ENCODE assay signal across 18 mouse cellular contexts in genomic region chr7:126289371-126289770, GRCm38 (mm10). TPM values are rescaled to one million over a fixed set of nuclear protein-coding genes. Genes with fewer than 3 reads are reported as not detected.
DNase-seq lines count a peak whose midpoint lies in the region; ATAC-seq and TF ChIP-seq lines count a peak whose summit lies in the region.
"Had no signal": no experiment of that assay in that cellular context is flagged by ENCODE, and none has a peak within 500 bp of the region (broad histone marks: within the 10 kb centered on the region; RNA-seq: fewer than 3 reads in every experiment).

No protein-coding gene starts in this region.

- peak overlapping the region; percentile 56; the same call in 1 of the 2 replicates for H3K27ac ChIP-seq in forebrain, embryonic 12.5 days
- no peak overlapping the region for H3K27ac ChIP-seq in forebrain, embryonic 14.5 days (ENCODE audit: low read depth, low read length)
- 0 out of 2 replicates have a peak overlapping the region, but pooled peaks have one; percentile 36 for H3K27ac ChIP-seq in hindbrain, embryonic 15.5 days (replicated peaks)
- H3K27ac ChIP-seq in hindbrain, postnatal 0 days: no peak overlapping the region
- H3K27ac ChIP-seq in midbrain, postnatal 0 days (ENCODE audit: low read depth, low read length): no peak overlapping the region
- H3K27ac ChIP-seq in midbrain, embryonic 15.5 days: no peak overlapping the region
- H3K27ac ChIP-seq: intestine, embryonic 15.5 days; left cerebral cortex, adult 2 months; liver, embryonic 14.5 days; neural tube, embryonic 12.5 days had no signal

- 86% methylated on average over 7 of the region's 7 CpGs for WGBS in forebrain, embryonic 12.5 days
- 74% methylated on average over 7 of the region's 7 CpGs for WGBS in forebrain, embryonic 14.5 days
- WGBS in hindbrain, embryonic 15.5 days: 56% methylated on average over 7 of the region's 7 CpGs
- WGBS in hindbrain, postnatal 0 days: 71% methylated on average over 7 of the region's 7 CpGs
- WGBS in midbrain, postnatal 0 days: 73% methylated on average over 7 of the region's 7 CpGs
- WGBS in midbrain, embryonic 15.5 days: 72% methylated on average over 7 of the region's 7 CpGs

- peaks cover 54% of the 10 kb centered on the region for H3K4me1 ChIP-seq in forebrain, embryonic 12.5 days
- H3K4me1 ChIP-seq in forebrain, embryonic 14.5 days (ENCODE audit: control insufficient read depth, insufficient read depth, low read length): peaks cover 42% of the 10 kb centered on the region
- H3K4me1 ChIP-seq in hindbrain, embryonic 15.5 days (replicated peaks): peaks cover 48% of the 10 kb centered on the region
- peaks cover 13% of the 10 kb centered on the region; the same call in 1 of the 2 replicates for H3K4me1 ChIP-seq in hindbrain, postnatal 0 days (ENCODE audit: insufficient read depth, low read length)
- peaks cover 5% of the 10 kb centered on the region; the same call in 1 of the 2 replicates for H3K4me1 ChIP-seq in midbrain, postnatal 0 days (ENCODE audit: insufficient read depth, low read length)
- H3K4me1 ChIP-seq in midbrain, embryonic 15.5 days: peaks cover 49% of the 10 kb centered on the region

- ATAC-seq in forebrain, embryonic 12.5 days (ENCODE audit: low FRiP score): no peak
- no peak for ATAC-seq in forebrain, embryonic 14.5 days
- ATAC-seq in hindbrain, embryonic 15.5 days (ENCODE audit: low FRiP score, low read depth): no peak
- no peak for ATAC-seq in hindbrain, postnatal 0 days
- no peak for ATAC-seq in midbrain, postnatal 0 days (ENCODE audit: low FRiP score)
- ATAC-seq in midbrain, embryonic 15.5 days (replicated peaks): no peak
- ATAC-seq: intestine, embryonic 15.5 days had no signal

- H3K9ac ChIP-seq in forebrain, embryonic 12.5 days: no peak overlapping the region
- no peak overlapping the region for H3K9ac ChIP-seq in forebrain, embryonic 14.5 days (ENCODE audit: low read length)
- H3K9ac ChIP-seq in hindbrain, embryonic 15.5 days: no peak overlapping the region
- no peak overlapping the region for H3K9ac ChIP-seq in hindbrain, postnatal 0 days (replicated peaks; ENCODE audit: low read length)
- H3K9ac ChIP-seq in midbrain, postnatal 0 days (replicated peaks; ENCODE audit: low read length, poor library complexity, severe bottlenecking): 0 out of 2 replicates have a peak overlapping the region, but pooled peaks have one; percentile 19
- no peak overlapping the region for H3K9ac ChIP-seq in midbrain, embryonic 15.5 days
- H3K9ac ChIP-seq: intestine, embryonic 15.5 days; liver, embryonic 14.5 days; lung, embryonic 14.5 days; neural tube, embryonic 12.5 days had no signal

- peaks cover 91% of the 10 kb centered on the region for H3K36me3 ChIP-seq in forebrain, embryonic 12.5 days (replicated peaks)
- H3K36me3 ChIP-seq in forebrain, embryonic 14.5 days (ENCODE audit: control insufficient read depth, insufficient read depth, low read length): peaks cover 83% of the 10 kb centered on the region
- H3K36me3 ChIP-seq in hindbrain, embryonic 15.5 days: peaks cover 44% of the 10 kb centered on the region
- H3K36me3 ChIP-seq in hindbrain, postnatal 0 days (ENCODE audit: insufficient read depth, low read length): peaks cover 29% of the 10 kb centered on the region
- peaks cover 52% of the 10 kb centered on the region for H3K36me3 ChIP-seq in midbrain, postnatal 0 days (ENCODE audit: insufficient read depth, low read length)
- peaks cover 41% of the 10 kb centered on the region for H3K36me3 ChIP-seq in midbrain, embryonic 15.5 days (replicated peaks)

- no peak for DNase-seq in forebrain, embryonic 14.5 days (ENCODE audit: low spot score)
- DNase-seq in hindbrain, postnatal 0 days (ENCODE audit: low spot score): no peak
- DNase-seq in midbrain, postnatal 0 days (ENCODE audit: low spot score): no peak
- no peak for DNase-seq in heart, adult 11 months
- DNase-seq: adrenal gland, postnatal 25 days; gastrocnemius, postnatal 36 days; kidney, adult 8-10 months; kidney, postnatal 10 days; lung, embryonic 14.5 days; right cerebral cortex, postnatal 14 days; thymus, postnatal 25 days had no signal

- no peaks in the 10 kb centered on the region for H3K9me3 ChIP-seq in forebrain, embryonic 12.5 days
- no peaks in the 10 kb centered on the region for H3K9me3 ChIP-seq in forebrain, embryonic 14.5 days (replicated peaks; ENCODE audit: control insufficient read depth, low read length)
- H3K9me3 ChIP-seq in hindbrain, embryonic 15.5 days: no peaks in the 10 kb centered on the region
- no peaks in the 10 kb centered on the region for H3K9me3 ChIP-seq in hindbrain, postnatal 0 days (ENCODE audit: low read length)
- H3K9me3 ChIP-seq in midbrain, postnatal 0 days (ENCODE audit: low read length): no peaks in the 10 kb centered on the region
- H3K9me3 ChIP-seq in midbrain, embryonic 15.5 days: no peaks in the 10 kb centered on the region
- H3K9me3 ChIP-seq: intestine, embryonic 15.5 days; neural tube, embryonic 12.5 days had no signal

- no peak overlapping the region for H3K4me2 ChIP-seq in forebrain, embryonic 12.5 days
- H3K4me2 ChIP-seq in forebrain, embryonic 14.5 days (ENCODE audit: low read length): no peak overlapping the region
- no peak overlapping the region for H3K4me2 ChIP-seq in hindbrain, embryonic 15.5 days
- no peak overlapping the region for H3K4me2 ChIP-seq in hindbrain, postnatal 0 days (ENCODE audit: low read depth, low read length)
- H3K4me2 ChIP-seq in midbrain, postnatal 0 days (ENCODE audit: low read depth, low read length, poor library complexity, severe bottlenecking): no peak overlapping the region
- no peak overlapping the region for H3K4me2 ChIP-seq in midbrain, embryonic 15.5 days
- H3K4me2 ChIP-seq: intestine, embryonic 15.5 days; lung, embryonic 14.5 days; neural tube, embryonic 12.5 days had no signal

- TF ChIP-seq CTCF in hindbrain, postnatal 0 days (IDR thresholded peaks at IDR 0.05; ENCODE audit: low read depth): no peak
- no peak for TF ChIP-seq CTCF in midbrain, postnatal 0 days (IDR thresholded peaks at IDR 0.05)

- H3K27me3 ChIP-seq in forebrain, embryonic 12.5 days: no peaks in the 10 kb centered on the region
- no peaks in the 10 kb centered on the region for H3K27me3 ChIP-seq in forebrain, embryonic 14.5 days (replicated peaks; ENCODE audit: control insufficient read depth, insufficient read depth, low read length)
- no peaks in the 10 kb centered on the region for H3K27me3 ChIP-seq in hindbrain, embryonic 15.5 days
- H3K27me3 ChIP-seq in hindbrain, postnatal 0 days (ENCODE audit: insufficient read depth, low read length): no peaks in the 10 kb centered on the region
- no peaks in the 10 kb centered on the region for H3K27me3 ChIP-seq in midbrain, postnatal 0 days (ENCODE audit: insufficient read depth, low read length)
- H3K27me3 ChIP-seq in midbrain, embryonic 15.5 days (replicated peaks): no peaks in the 10 kb centered on the region
- H3K27me3 ChIP-seq: intestine, embryonic 15.5 days; neural tube, embryonic 12.5 days had no signal

- H3K4me3 ChIP-seq in forebrain, embryonic 12.5 days (replicated peaks): no peak overlapping the region
- no peak overlapping the region for H3K4me3 ChIP-seq in forebrain, embryonic 14.5 days (ENCODE audit: low read depth, low read length)
- H3K4me3 ChIP-seq in hindbrain, embryonic 15.5 days: no peak overlapping the region
- no peak overlapping the region for H3K4me3 ChIP-seq in hindbrain, postnatal 0 days (ENCODE audit: low read length)
- no peak overlapping the region for H3K4me3 ChIP-seq in midbrain, postnatal 0 days (ENCODE audit: low read depth, low read length)
- no peak overlapping the region for H3K4me3 ChIP-seq in midbrain, embryonic 15.5 days
- H3K4me3 ChIP-seq: intestine, embryonic 15.5 days; left cerebral cortex, adult 2 months; neural tube, embryonic 12.5 days had no signal

RNA-seq across cellular contexts. Expression of gene Sbk1, which starts 17.0 kb away (rescaled TPM):
- polyA plus RNA-seq in forebrain, embryonic 12.5 days (2016; fragmentation: Nextera tagmentation; extraction: Ambion mirVana): 264 and 272 TPM in 2 replicates
- polyA plus RNA-seq in forebrain, embryonic 14.5 days (2014; fragmentation: Nextera tagmentation; extraction: Ambion mirVana): 289 and 315 TPM in 2 replicates
- polyA plus RNA-seq in hindbrain, embryonic 15.5 days (2015; fragmentation: Nextera tagmentation; extraction: Ambion mirVana): 250 and 292 TPM in 2 replicates
- total RNA-seq in hindbrain, postnatal 0 days (2014; rRNA removed): 530 and 565 TPM in 2 replicates
- polyA plus RNA-seq in hindbrain, postnatal 0 days (2015; fragmentation: Nextera tagmentation; extraction: Ambion mirVana): 138 and 161 TPM in 2 replicates
- 535 and 557 TPM in 2 replicates for total RNA-seq in midbrain, postnatal 0 days (2014; rRNA removed)
- 183 and 184 TPM in 2 replicates for polyA plus RNA-seq in midbrain, postnatal 0 days (2015; fragmentation: Nextera tagmentation; extraction: Ambion mirVana)
- 333 and 359 TPM in 2 replicates for polyA plus RNA-seq in midbrain, embryonic 15.5 days (2015; fragmentation: Nextera tagmentation; extraction: Ambion mirVana)

Comparison
In these comparisons a context has a peak if more than half of its experiments do, and no peak if none do; other contexts are left out.
1. H3K27ac ChIP-seq: peak in forebrain, embryonic 12.5 days (single experiment) and hindbrain, embryonic 15.5 days (single experiment); none in forebrain, embryonic 14.5 days (single experiment), hindbrain, postnatal 0 days (single experiment), midbrain, postnatal 0 days (single experiment) and midbrain, embryonic 15.5 days (single experiment).